In the genomic region with DNA sequence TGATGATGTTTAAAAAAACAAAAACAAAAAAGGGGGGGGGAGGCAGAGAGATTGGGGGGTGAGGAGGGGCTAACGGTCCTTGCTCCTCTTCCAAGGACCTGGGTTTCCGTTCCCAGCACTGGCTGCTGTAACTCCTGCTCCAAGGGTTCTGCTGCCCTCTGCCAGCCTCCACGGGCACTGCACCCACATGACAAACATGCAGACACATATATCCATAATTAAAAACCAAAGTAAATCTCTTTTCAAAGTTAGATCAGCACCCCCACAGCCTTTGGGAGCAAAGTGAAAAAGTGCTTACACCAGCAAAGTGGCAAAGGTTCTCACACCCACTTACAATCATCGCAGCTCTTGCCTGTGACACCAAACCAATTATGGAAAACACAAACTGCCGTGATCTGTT, we compare ENCODE assay signal across 1 mouse cellular context.
TF ChIP-seq lines count a peak whose summit lies in the region.

No protein-coding gene starts in this region.

TF ChIP-seq in CH12.LX, 34 proteins besides CTCF, POLR2A, EP300 and RAD21 (continued from another document):
- no peak for TF ChIP-seq ETS1 (conservative IDR thresholded peaks at IDR 0.05; ENCODE audit: low read depth, low read length)
- TF ChIP-seq MAFK (IDR thresholded peaks at IDR 0.05; ENCODE audit: insufficient replicate concordance, low read length), result peak; percentile 71; the same call in 1 of the 2 replicates
- no peak for TF ChIP-seq TBP (conservative IDR thresholded peaks at IDR 0.05; ENCODE audit: low read depth, low read length)
- TF ChIP-seq POLR2AphosphoS2 (IDR thresholded peaks at IDR 0.05; ENCODE audit: low read depth, low read length), result no peak
- TF ChIP-seq SMC3 (IDR thresholded peaks at IDR 0.05; ENCODE audit: low read depth, low read length), result peak; percentile 34
